Mouse (Mus musculus): ENCODE measurements around the gene Scel. TPM values are rescaled to one million over a fixed set of nuclear protein-coding genes. Genes with fewer than 3 reads are reported as not detected.
A peak's percentile ranks its signal among the peaks of the same experiment; 100 is the strongest.

Scel gene
- polyA plus RNA-seq, 1 experiment from 2014 or later = 20.2 TPM

- ATAC-seq (ENCODE audit: insufficient number of reproducible peaks, low FRiP score, low TSS enrichment, low read depth) = no peak
Measured at GRCm38 (mm10) chr14:103479446-103479845, 33.7 kb upstream of the Scel start.

GRCm38 (mm10) chr14:103481514-103481913, 31.6 kb upstream of the Scel start:
- Histone ChIP-seq H3K36me3 (no peaks in the 10 kb centered on the region), H3K4me1 (no peaks in the 10 kb centered on the region), H3K9me3 (replicated peaks) (no peaks in the 10 kb centered on the region), H3K4me3 (replicated peaks) (no peak overlapping the region), H3K9ac (no peak overlapping the region), H3K27ac (replicated peaks) (no peak overlapping the region), H3K4me2 (replicated peaks) (no peak overlapping the region), H3K27me3 (no peaks in the 10 kb centered on the region)
- no peak for ATAC-seq (ENCODE audit: insufficient number of reproducible peaks, low FRiP score, low TSS enrichment, low read depth)
- WGBS = 69% methylated on average over 7 of the region's 7 CpGs

More at GRCm38 (mm10) chr14:103479446-103479845, 33.7 kb upstream of the Scel start:
- no peak overlapping the region for H3K27ac ChIP-seq (replicated peaks)
- WGBS = 60% methylated on average over 7 of the region's 7 CpGs
- no peak overlapping the region for H3K4me2 ChIP-seq (replicated peaks)
- H3K9me3 ChIP-seq (replicated peaks) = no peaks in the 10 kb centered on the region
- no peaks in the 10 kb centered on the region for H3K27me3 ChIP-seq
- no peaks in the 10 kb centered on the region for H3K36me3 ChIP-seq
- no peak overlapping the region for H3K9ac ChIP-seq
- no peaks in the 10 kb centered on the region for H3K4me1 ChIP-seq
- H3K4me3 ChIP-seq (replicated peaks) = no peak overlapping the region

- Histone ChIP-seq H3K4me3 (replicated peaks) (no peak overlapping the region), H3K4me1 (no peaks in the 10 kb centered on the region), H3K27me3 (no peaks in the 10 kb centered on the region), H3K27ac (replicated peaks) (no peak overlapping the region), H3K4me2 (replicated peaks) (no peak overlapping the region), H3K9ac (no peak overlapping the region), H3K36me3 (no peaks in the 10 kb centered on the region), H3K9me3 (replicated peaks) (no peaks in the 10 kb centered on the region)
- ATAC-seq (ENCODE audit: insufficient number of reproducible peaks, low FRiP score, low TSS enrichment, low read depth) = no peak
- WGBS = 83% methylated on average over 8 of the region's 8 CpGs
Measured at GRCm38 (mm10) chr14:103485671-103486070, 27.5 kb upstream of the Scel start.

GRCm38 (mm10) chr14:103486974-103487373, 26.2 kb upstream of the Scel start:
- no peaks in the 10 kb centered on the region for H3K4me1 ChIP-seq
- no peaks in the 10 kb centered on the region for H3K27me3 ChIP-seq
- H3K27ac ChIP-seq (replicated peaks) = no peak overlapping the region
- ATAC-seq (ENCODE audit: insufficient number of reproducible peaks, low FRiP score, low TSS enrichment, low read depth) = no peak
- no peak overlapping the region for H3K9ac ChIP-seq
- H3K36me3 ChIP-seq = no peaks in the 10 kb centered on the region
- no peak overlapping the region for H3K4me2 ChIP-seq (replicated peaks)
- H3K9me3 ChIP-seq (replicated peaks) = no peaks in the 10 kb centered on the region
- WGBS = 85% methylated on average over 5 of the region's 5 CpGs
- no peak overlapping the region for H3K4me3 ChIP-seq (replicated peaks)

- H3K27me3 ChIP-seq = no peaks in the 10 kb centered on the region
- no peak overlapping the region for H3K4me3 ChIP-seq (replicated peaks)
- no peaks in the 10 kb centered on the region for H3K4me1 ChIP-seq
- no peak overlapping the region for H3K4me2 ChIP-seq (replicated peaks)
- H3K36me3 ChIP-seq = no peaks in the 10 kb centered on the region
- H3K9me3 ChIP-seq (replicated peaks) = no peaks in the 10 kb centered on the region
- no peak overlapping the region for H3K27ac ChIP-seq (replicated peaks)
- no peak for ATAC-seq (ENCODE audit: insufficient number of reproducible peaks, low FRiP score, low TSS enrichment, low read depth)
- 45% methylated on average over 3 of the region's 3 CpGs for WGBS
- no peak overlapping the region for H3K9ac ChIP-seq
Measured at GRCm38 (mm10) chr14:103488659-103489058, 24.5 kb upstream of the Scel start.

- Histone ChIP-seq H3K4me2 (replicated peaks) (no peak overlapping the region), H3K36me3 (no peaks in the 10 kb centered on the region), H3K9me3 (replicated peaks) (no peaks in the 10 kb centered on the region), H3K27me3 (no peaks in the 10 kb centered on the region), H3K4me3 (replicated peaks) (no peak overlapping the region), H3K9ac (no peak overlapping the region), H3K4me1 (peaks cover 10% of the 10 kb centered on the region), H3K27ac (replicated peaks) (no peak overlapping the region)
- no peak for ATAC-seq (ENCODE audit: insufficient number of reproducible peaks, low FRiP score, low TSS enrichment, low read depth)
- WGBS = 68% methylated on average over 8 of the region's 8 CpGs
Measured at GRCm38 (mm10) chr14:103498199-103498598, 14.9 kb upstream of the Scel start.

- no peak for ATAC-seq (ENCODE audit: insufficient number of reproducible peaks, low FRiP score, low TSS enrichment, low read depth)
- no peak overlapping the region for H3K27ac ChIP-seq (replicated peaks)
- H3K27me3 ChIP-seq = no peaks in the 10 kb centered on the region
- no peaks in the 10 kb centered on the region for H3K9me3 ChIP-seq (replicated peaks)
- 88% methylated on average over 5 of the region's 5 CpGs for WGBS
- no peak overlapping the region for H3K9ac ChIP-seq
- H3K4me2 ChIP-seq (replicated peaks) = no peak overlapping the region
- peaks cover 10% of the 10 kb centered on the region for H3K4me1 ChIP-seq
- H3K4me3 ChIP-seq (replicated peaks) = no peak overlapping the region
- H3K36me3 ChIP-seq = no peaks in the 10 kb centered on the region
Measured at GRCm38 (mm10) chr14:103498613-103499012, 14.5 kb upstream of the Scel start.

- Histone ChIP-seq H3K4me2 (replicated peaks) (no peak overlapping the region), H3K27me3 (no peaks in the 10 kb centered on the region), H3K4me3 (replicated peaks) (no peak overlapping the region), H3K4me1 (peaks cover 12% of the 10 kb centered on the region), H3K36me3 (no peaks in the 10 kb centered on the region), H3K27ac (replicated peaks) (no peak overlapping the region), H3K9me3 (replicated peaks) (no peaks in the 10 kb centered on the region), H3K9ac (no peak overlapping the region)
- 38% methylated on average over 1 of the region's 1 CpGs for WGBS
- ATAC-seq (ENCODE audit: insufficient number of reproducible peaks, low FRiP score, low TSS enrichment, low read depth) = no peak
Measured at GRCm38 (mm10) chr14:103499060-103499459, 14.1 kb upstream of the Scel start.

- Histone ChIP-seq H3K4me2 (replicated peaks) (no peak overlapping the region), H3K27me3 (no peaks in the 10 kb centered on the region), H3K4me3 (replicated peaks) (no peak overlapping the region), H3K9me3 (replicated peaks) (no peaks in the 10 kb centered on the region), H3K36me3 (no peaks in the 10 kb centered on the region), H3K4me1 (peaks cover 12% of the 10 kb centered on the region), H3K27ac (replicated peaks) (0 out of 2 replicates have a peak overlapping the region, but pooled peaks have one; percentile 48), H3K9ac (no peak overlapping the region)
- 30% methylated on average over 7 of the region's 7 CpGs for WGBS
- no peak; the same call in 1 of the 2 replicates for ATAC-seq (ENCODE audit: insufficient number of reproducible peaks, low FRiP score, low TSS enrichment, low read depth)
Measured at GRCm38 (mm10) chr14:103500309-103500708, 12.8 kb upstream of the Scel start.

GRCm38 (mm10) chr14:103500941-103501340, 12.2 kb upstream of the Scel start:
- H3K4me2 ChIP-seq (replicated peaks) = no peak overlapping the region
- peak; percentile 34; the same call in 1 of the 2 replicates for ATAC-seq (ENCODE audit: insufficient number of reproducible peaks, low FRiP score, low TSS enrichment, low read depth)
- no peaks in the 10 kb centered on the region for H3K36me3 ChIP-seq
- 10% methylated on average over 4 of the region's 4 CpGs for WGBS
- H3K27ac ChIP-seq (replicated peaks) = no peak overlapping the region
- peaks cover 3% of the 10 kb centered on the region; the same call in 1 of the 2 replicates for H3K27me3 ChIP-seq
- H3K4me1 ChIP-seq = peaks cover 12% of the 10 kb centered on the region
- H3K4me3 ChIP-seq (replicated peaks) = no peak overlapping the region
- H3K9ac ChIP-seq = no peak overlapping the region
- no peaks in the 10 kb centered on the region for H3K9me3 ChIP-seq (replicated peaks)

GRCm38 (mm10) chr14:103504514-103504913, 8.6 kb upstream of the Scel start:
- Histone ChIP-seq H3K9me3 (replicated peaks) (no peaks in the 10 kb centered on the region), H3K4me2 (replicated peaks) (no peak overlapping the region), H3K36me3 (no peaks in the 10 kb centered on the region), H3K27me3 (peaks cover 3% of the 10 kb centered on the region; the same call in 1 of the 2 replicates), H3K4me3 (replicated peaks) (no peak overlapping the region), H3K27ac (replicated peaks) (no peak overlapping the region), H3K4me1 (peaks cover 12% of the 10 kb centered on the region), H3K9ac (no peak overlapping the region)
- WGBS = 78% methylated on average over 7 of the region's 7 CpGs
- ATAC-seq (ENCODE audit: insufficient number of reproducible peaks, low FRiP score, low TSS enrichment, low read depth) = no peak

GRCm38 (mm10) chr14:103509544-103509943, 3.6 kb upstream of the Scel start:
- Histone ChIP-seq H3K9ac (no peak overlapping the region), H3K36me3 (no peaks in the 10 kb centered on the region), H3K27ac (replicated peaks) (no peak overlapping the region), H3K27me3 (peaks cover 7% of the 10 kb centered on the region; the same call in 1 of the 2 replicates), H3K4me3 (replicated peaks) (no peak overlapping the region), H3K4me2 (replicated peaks) (no peak overlapping the region), H3K9me3 (replicated peaks) (no peaks in the 10 kb centered on the region), H3K4me1 (peaks cover 3% of the 10 kb centered on the region; the same call in 1 of the 2 replicates)
- WGBS = 93% methylated on average over 8 of the region's 8 CpGs
- ATAC-seq (ENCODE audit: insufficient number of reproducible peaks, low FRiP score, low TSS enrichment, low read depth) = no peak
